Mouse (Mus musculus) liver, embryonic 18 days (tissue): ENCODE data around the gene Cdc37l1. TPM values are rescaled to one million over a fixed set of nuclear protein-coding genes. Genes with fewer than 3 reads are reported as not detected.

Experiments used
- polyA plus RNA-seq: library from polyadenylated mRNA; depleted of rRNA; stranded (reverse); fragments of >200 nt; gene quantifications from 2 replicates; pipeline ENCODE4 v1.2.3, GENCODE M21; 2012; rRNA removed

Gene Cdc37l1
- polyA plus RNA-seq: 8.8 and 10.2 TPM in 2 replicates

GRCm38 (mm10) chr19:28990194-28990589, at the start of gene Cdc37l1:
Gene Cdc37l1, plus strand, starts transcription at chr19:28990352.

GRCm38 (mm10) chr19:28963842-28964551, 26.2 kb upstream of the Cdc37l1 start, which contains the start of gene Plpp6:
Gene Plpp6, plus strand, starts transcription at chr19:28963953.

GRCm38 (mm10) chr19:28967652-28968051, 22.5 kb upstream of the Cdc37l1 start, which contains the start of gene 4430402I18Rik:
Gene 4430402I18Rik, minus strand, starts transcription at chr19:28967800.

GRCm38 (mm10) chr19:29047334-29048170, 57.4 kb downstream of the Cdc37l1 start, which contains the start of gene Ak3:
Gene Ak3, minus strand, starts transcription at chr19:29047961.

Other genes starting within 250 kb of the Cdc37l1 start
- not detected in 2 replicates for gene Slc1a1, start 155.3 kb upstream of the Cdc37l1 start, polyA plus RNA-seq
- gene Plpp6, start 26.4 kb upstream of the Cdc37l1 start, polyA plus RNA-seq: 3.7 TPM in 2 replicates
- 1.1 and 1.6 TPM in 2 replicates for gene 4430402I18Rik, start 22.6 kb upstream of the Cdc37l1 start, polyA plus RNA-seq
- 37.6 and 38.0 TPM in 2 replicates for gene Ak3, start 57.6 kb downstream of the Cdc37l1 start, polyA plus RNA-seq
- gene Rcl1, start 111.0 kb downstream of the Cdc37l1 start, polyA plus RNA-seq: 37.9 and 38.6 TPM in 2 replicates